Mouse (Mus musculus): ENCODE measurements around the gene Megf11. TPM values are rescaled to one million over a fixed set of nuclear protein-coding genes. Genes with fewer than 3 reads are reported as not detected.
"Not testable (repeated sequence)": the region's sequence is repeated elsewhere in the genome, so short reads cannot be mapped to it uniquely, and the experiment has no call there.

Gene Megf11
- polyA plus RNA-seq, 1 experiment from 2014 or later, result 5.2 TPM

- H3K27me3 ChIP-seq; H3K9ac ChIP-seq; H3K27ac ChIP-seq; H3K9me3 ChIP-seq (replicated peaks); ATAC-seq; H3K4me2 ChIP-seq; H3K36me3 ChIP-seq (ENCODE audit: poor library complexity, severe bottlenecking); H3K4me3 ChIP-seq: not testable (repeated sequence)
- peaks cover 11% of the 10 kb centered on the region; the same call in 1 of the 2 replicates for H3K4me1 ChIP-seq
- 38% methylated on average over 8 of the region's 11 CpGs for WGBS
Observed at GRCm38 (mm10) chr9:64671341-64672319, 286.2 kb downstream of the Megf11 start.

- Histone ChIP-seq H3K36me3 (ENCODE audit: poor library complexity, severe bottlenecking) (no peaks in the 10 kb centered on the region), H3K4me3 (no peak overlapping the region), H3K4me2 (no peak overlapping the region), H3K9ac (no peak overlapping the region), H3K9me3 (replicated peaks) (no peaks in the 10 kb centered on the region), H3K27ac (0 out of 2 replicates have a peak overlapping the region, but pooled peaks have one; percentile 14), H3K4me1 (peaks cover 10% of the 10 kb centered on the region; the same call in 1 of the 2 replicates), H3K27me3 (no peaks in the 10 kb centered on the region)
- 58% methylated on average over 13 of the region's 13 CpGs for WGBS
- no peak for ATAC-seq
Observed at GRCm38 (mm10) chr9:64687122-64688014, 301.9 kb downstream of the Megf11 start.

- Histone ChIP-seq H3K9ac (no peak overlapping the region), H3K9me3 (replicated peaks) (no peaks in the 10 kb centered on the region), H3K4me3 (no peak overlapping the region), H3K27ac (0 out of 2 replicates have a peak overlapping the region, but pooled peaks have one; percentile 14), H3K4me1 (peaks cover 10% of the 10 kb centered on the region; the same call in 1 of the 2 replicates), H3K36me3 (ENCODE audit: poor library complexity, severe bottlenecking) (no peaks in the 10 kb centered on the region), H3K27me3 (no peaks in the 10 kb centered on the region), H3K4me2 (no peak overlapping the region)
- no peak for ATAC-seq
- WGBS, result 79% methylated on average over 1 of the region's 1 CpGs
Observed at GRCm38 (mm10) chr9:64688015-64688394, 302.6 kb downstream of the Megf11 start.

GRCm38 (mm10) chr9:64690771-64691170 lies 305.3 kb downstream of the Megf11 start:
- Histone ChIP-seq H3K36me3 (ENCODE audit: poor library complexity, severe bottlenecking) (peaks cover 21% of the 10 kb centered on the region), H3K4me3 (no peak overlapping the region), H3K9me3 (replicated peaks) (no peaks in the 10 kb centered on the region), H3K27me3 (no peaks in the 10 kb centered on the region), H3K4me1 (peaks cover 10% of the 10 kb centered on the region; the same call in 1 of the 2 replicates), H3K9ac (no peak overlapping the region), H3K27ac (no peak overlapping the region), H3K4me2 (no peak overlapping the region)
- WGBS, result 78% methylated on average over 2 of the region's 2 CpGs
- no peak for ATAC-seq

GRCm38 (mm10) chr9:64691176-64691575 lies 305.8 kb downstream of the Megf11 start:
- ATAC-seq, result peak; percentile 86
- Histone ChIP-seq H3K27me3 (no peaks in the 10 kb centered on the region), H3K36me3 (ENCODE audit: poor library complexity, severe bottlenecking) (peaks cover 21% of the 10 kb centered on the region), H3K4me1 (peaks cover 10% of the 10 kb centered on the region; the same call in 1 of the 2 replicates), H3K4me2 (no peak overlapping the region), H3K27ac (no peak overlapping the region), H3K9me3 (replicated peaks) (no peaks in the 10 kb centered on the region), H3K9ac (no peak overlapping the region), H3K4me3 (no peak overlapping the region)
- WGBS, result 4% methylated on average over 7 of the region's 7 CpGs

- H3K9ac ChIP-seq, result no peak overlapping the region; the same call in 1 of the 2 replicates
- WGBS, result 87% methylated on average over 2 of the region's 2 CpGs
- H3K9me3 ChIP-seq (replicated peaks), result no peaks in the 10 kb centered on the region
- peaks cover 27% of the 10 kb centered on the region for H3K36me3 ChIP-seq (ENCODE audit: poor library complexity, severe bottlenecking)
- H3K4me2 ChIP-seq, result no peak overlapping the region
- peaks cover 6% of the 10 kb centered on the region; the same call in 1 of the 2 replicates for H3K4me1 ChIP-seq
- no peak overlapping the region for H3K4me3 ChIP-seq
- no peaks in the 10 kb centered on the region for H3K27me3 ChIP-seq
- no peak overlapping the region for H3K27ac ChIP-seq
- no peak for ATAC-seq
Observed at GRCm38 (mm10) chr9:64693094-64693493, 307.7 kb downstream of the Megf11 start.

- H3K4me3 ChIP-seq, result no peak overlapping the region
- 100% methylated on average over 1 of the region's 1 CpGs for WGBS
- no peak overlapping the region for H3K9ac ChIP-seq
- H3K27ac ChIP-seq, result no peak overlapping the region
- no peak overlapping the region for H3K4me2 ChIP-seq
- H3K9me3 ChIP-seq (replicated peaks), result no peaks in the 10 kb centered on the region
- no peaks in the 10 kb centered on the region for H3K27me3 ChIP-seq
- peaks cover 6% of the 10 kb centered on the region; the same call in 1 of the 2 replicates for H3K4me1 ChIP-seq
- peaks cover 35% of the 10 kb centered on the region for H3K36me3 ChIP-seq (ENCODE audit: poor library complexity, severe bottlenecking)
- no peak for ATAC-seq
Observed at GRCm38 (mm10) chr9:64695266-64695665, 309.8 kb downstream of the Megf11 start.

GRCm38 (mm10) chr9:64696404-64696803 lies 311.0 kb downstream of the Megf11 start:
- H3K36me3 ChIP-seq (ENCODE audit: poor library complexity, severe bottlenecking), result peaks cover 35% of the 10 kb centered on the region
- no peak overlapping the region for H3K27ac ChIP-seq
- ATAC-seq, result no peak
- H3K9me3 ChIP-seq (replicated peaks), result no peaks in the 10 kb centered on the region
- no peak overlapping the region for H3K4me3 ChIP-seq
- no peak overlapping the region for H3K9ac ChIP-seq
- WGBS, result 96% methylated on average over 4 of the region's 4 CpGs
- H3K4me1 ChIP-seq, result peaks cover 1% of the 10 kb centered on the region; the same call in 1 of the 2 replicates
- H3K27me3 ChIP-seq, result no peaks in the 10 kb centered on the region
- H3K4me2 ChIP-seq, result no peak overlapping the region

GRCm38 (mm10) chr9:64697006-64697405 lies 311.6 kb downstream of the Megf11 start:
- H3K27ac ChIP-seq, result no peak overlapping the region
- H3K9ac ChIP-seq, result no peak overlapping the region
- no peak overlapping the region for H3K4me3 ChIP-seq
- H3K4me2 ChIP-seq, result no peak overlapping the region
- no peaks in the 10 kb centered on the region for H3K4me1 ChIP-seq
- H3K9me3 ChIP-seq (replicated peaks), result no peaks in the 10 kb centered on the region
- peaks cover 35% of the 10 kb centered on the region for H3K36me3 ChIP-seq (ENCODE audit: poor library complexity, severe bottlenecking)
- ATAC-seq, result no peak
- WGBS, result 84% methylated on average over 1 of the region's 1 CpGs
- no peaks in the 10 kb centered on the region for H3K27me3 ChIP-seq

GRCm38 (mm10) chr9:64697677-64698076 lies 312.3 kb downstream of the Megf11 start:
- ATAC-seq, result no peak
- no peaks in the 10 kb centered on the region for H3K4me1 ChIP-seq
- peaks cover 35% of the 10 kb centered on the region for H3K36me3 ChIP-seq (ENCODE audit: poor library complexity, severe bottlenecking)
- H3K9me3 ChIP-seq (replicated peaks), result no peaks in the 10 kb centered on the region
- H3K4me3 ChIP-seq, result no peak overlapping the region
- WGBS, result 84% methylated on average over 5 of the region's 5 CpGs
- H3K27me3 ChIP-seq, result no peaks in the 10 kb centered on the region
- H3K4me2 ChIP-seq, result no peak overlapping the region
- H3K9ac ChIP-seq, result no peak overlapping the region
- no peak overlapping the region for H3K27ac ChIP-seq

GRCm38 (mm10) chr9:64698586-64698985 lies 313.2 kb downstream of the Megf11 start:
- no peak overlapping the region for H3K4me3 ChIP-seq
- H3K36me3 ChIP-seq (ENCODE audit: poor library complexity, severe bottlenecking), result peaks cover 39% of the 10 kb centered on the region
- ATAC-seq, result no peak
- no peak overlapping the region for H3K4me2 ChIP-seq
- no peak overlapping the region for H3K27ac ChIP-seq
- H3K9me3 ChIP-seq (replicated peaks), result no peaks in the 10 kb centered on the region
- no peaks in the 10 kb centered on the region for H3K4me1 ChIP-seq
- 96% methylated on average over 1 of the region's 1 CpGs for WGBS
- no peaks in the 10 kb centered on the region for H3K27me3 ChIP-seq
- no peak overlapping the region for H3K9ac ChIP-seq

All from forebrain, embryonic 13.5 days (tissue).